Mouse (Mus musculus) erythroblast, embryonic 14.5 days (primary cell): ENCODE measurements around the gene Itgb1bp1.

Source experiments
- GATA1 ChIP-seq: IDR thresholded peaks from 2 replicates; pipeline ENCODE4 v1.6.1; 2012; ENCODE audit warnings: low read length, inconsistent platforms, mixed read lengths
- TAL1 ChIP-seq: IDR thresholded peaks from 3 replicates; pipeline ENCODE4 v1.6.1; 2012; ENCODE audit warnings: low read length, inconsistent platforms, mixed read lengths

GRCm38 (mm10) chr12:21286712-21287650, 897 bp upstream of the Itgb1bp1 start:
- TF ChIP-seq GATA1 (no peak), TAL1 (no peak)
